Mouse (Mus musculus): ENCODE measurements around the gene Lhcgr.

The Lhcgr gene

GRCm38 (mm10) chr17:88706231-88706649 is 85.5 kb downstream of the Lhcgr start:
- no peak for DNase-seq (ENCODE audit: extremely low read depth, insufficient read length, low spot score)

GRCm38 (mm10) chr17:88703112-88703511 is 88.7 kb downstream of the Lhcgr start:
- no peak for DNase-seq (ENCODE audit: extremely low read depth, insufficient read length, low spot score)

- no peak for DNase-seq (ENCODE audit: extremely low read depth, insufficient read length, low spot score)
These were observed 89.4 kb downstream of the Lhcgr start for GRCm38 (mm10) chr17:88702345-88702744.

GRCm38 (mm10) chr17:88700901-88701300 is 90.9 kb downstream of the Lhcgr start:
- DNase-seq (ENCODE audit: extremely low read depth, insufficient read length, low spot score) = no peak

DNA sequence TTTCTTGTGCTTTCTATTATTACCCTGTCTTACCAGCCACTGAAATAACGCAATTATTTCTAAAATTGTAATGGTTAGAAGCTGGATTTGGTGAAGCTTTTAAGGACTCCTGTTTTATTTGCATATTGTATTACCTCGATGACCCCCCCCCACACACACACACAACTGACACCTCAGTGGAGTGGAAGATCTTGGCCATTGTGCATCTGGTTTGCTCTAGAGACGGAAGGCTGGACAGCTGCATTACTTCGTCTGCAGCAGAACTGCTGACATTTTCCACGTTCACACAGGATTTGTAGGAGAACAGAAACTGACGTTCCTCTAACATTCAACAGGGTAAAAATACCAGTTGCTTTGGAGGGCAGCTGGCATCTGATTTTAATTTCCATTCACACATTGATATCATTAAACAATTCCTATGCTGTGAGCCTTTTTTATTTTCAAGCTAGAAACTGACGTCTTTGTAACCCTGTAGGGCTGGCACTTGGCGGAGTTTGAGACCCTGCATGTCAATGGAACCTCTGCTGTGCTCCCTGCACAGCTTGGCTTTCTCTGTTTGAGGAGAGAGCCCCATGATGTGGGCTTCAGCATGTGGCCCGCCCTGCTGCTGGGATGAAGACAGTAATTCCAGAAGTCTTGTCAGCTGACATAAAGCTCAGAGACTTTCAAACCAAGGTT is 95.0 kb downstream of the Lhcgr start:
- DNase-seq (ENCODE audit: extremely low read depth, insufficient read length, low spot score) = no peak

GRCm38 (mm10) chr17:88688226-88688625 is 103.6 kb downstream of the Lhcgr start:
- DNase-seq (ENCODE audit: extremely low read depth, insufficient read length, low spot score) = no peak

DNA sequence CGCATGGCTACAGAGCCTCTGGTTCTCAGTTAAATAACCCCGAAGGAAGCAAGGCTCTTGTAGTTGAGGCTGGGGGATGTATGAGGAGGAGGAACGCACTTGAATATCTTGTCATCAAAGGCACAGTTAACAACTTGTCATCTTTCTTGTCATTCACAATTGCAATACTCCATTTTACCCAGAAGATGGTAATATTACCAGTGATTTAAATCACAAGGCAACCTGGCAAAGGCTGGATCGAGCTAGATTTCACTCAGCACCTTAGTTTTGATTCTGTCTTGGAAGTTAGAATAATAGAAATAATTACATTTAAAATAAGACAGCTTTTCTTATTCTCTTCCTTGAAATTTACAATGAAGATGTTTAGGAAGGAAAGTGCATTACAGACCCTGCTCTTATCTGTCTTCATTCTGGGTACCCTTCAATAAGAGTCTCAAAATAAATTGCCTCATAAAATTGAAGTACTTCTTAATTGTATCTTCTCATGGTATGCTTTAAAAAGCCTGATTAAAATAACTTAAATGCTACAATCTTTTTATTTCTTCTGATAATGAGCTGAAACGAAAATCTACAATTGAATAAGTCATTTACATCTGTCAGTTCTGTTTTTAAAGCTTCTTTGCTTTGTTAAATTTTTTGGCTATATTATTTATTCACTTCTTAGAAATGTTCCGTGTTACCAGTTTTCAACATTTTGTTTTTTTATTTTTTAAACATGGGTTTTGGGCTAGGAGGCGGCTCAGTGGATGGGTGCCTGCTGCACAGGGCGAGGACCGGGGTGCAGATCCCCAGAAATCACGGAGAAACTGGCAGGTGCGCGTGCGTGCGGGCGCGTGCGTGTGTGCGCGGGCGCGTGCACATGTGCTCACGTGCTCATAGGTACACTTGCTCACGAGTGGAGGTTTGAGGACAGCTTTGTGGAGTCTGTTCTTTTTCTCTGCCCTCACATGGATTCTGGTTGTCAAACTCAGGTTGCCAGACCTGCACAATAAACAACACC is 116.2 kb downstream of the Lhcgr start:
- no peak for DNase-seq (ENCODE audit: extremely low read depth, insufficient read length, low spot score)

- DNase-seq (ENCODE audit: extremely low read depth, insufficient read length, low spot score) = no peak
These were observed 121.0 kb downstream of the Lhcgr start for GRCm38 (mm10) chr17:88670800-88671199.

GRCm38 (mm10) chr17:88669921-88670320 is 121.9 kb downstream of the Lhcgr start:
- DNase-seq (ENCODE audit: extremely low read depth, insufficient read length, low spot score) = no peak

DNA sequence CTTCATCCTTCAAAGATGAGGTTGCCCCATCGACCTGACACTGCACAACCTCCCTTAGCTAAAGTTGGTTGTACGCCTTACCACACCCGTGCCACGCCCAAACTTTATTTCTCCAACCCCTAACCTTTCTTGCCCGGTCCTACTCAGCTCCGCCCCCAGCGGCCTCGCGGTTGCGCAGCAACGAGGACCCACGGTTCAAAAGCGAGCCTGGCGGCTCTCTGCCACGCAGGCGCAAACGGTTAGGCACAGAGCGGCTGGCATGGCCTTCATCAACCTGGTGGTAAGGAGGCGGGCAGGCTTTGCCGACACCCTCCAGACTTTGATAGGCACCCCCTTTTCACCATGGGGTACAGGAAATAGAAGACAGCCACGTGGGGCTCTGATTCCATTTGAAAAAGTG is 123.3 kb downstream of the Lhcgr start, which contains the start of gene Gtf2a1l:
Gtf2a1l (plus strand) TSS at position 209 of the 400 bp plus-strand sequence.
- DNase-seq (ENCODE audit: extremely low read depth, insufficient read length, low spot score) = no peak

Measured in 3134 (cell line).